In genomic region chr1:21052608-21053007, GRCm38 (mm10) we compare ENCODE assay signal across 9 mouse cellular contexts. TPM values are rescaled to one million over a fixed set of nuclear protein-coding genes. Genes with fewer than 3 reads are reported as not detected.
A peak's percentile ranks its signal among the peaks of the same experiment; 100 is the strongest.
DNase-seq lines count a peak whose midpoint lies in the region; ATAC-seq lines count a peak whose summit lies in the region.
"Had no signal": no experiment of that assay in that cellular context is flagged by ENCODE, and none has a peak within 500 bp of the region (broad histone marks: within the 10 kb centered on the region; RNA-seq: fewer than 3 reads in every experiment).

No protein-coding gene starts in this region.

- H3K4me2 ChIP-seq in heart, embryonic 12.5 days, result peak overlapping the region; percentile 32; the same call in 1 of the 2 replicates
- H3K4me2 ChIP-seq in hindbrain, embryonic 14.5 days (replicated peaks), result no peak overlapping the region
- no peak overlapping the region for H3K4me2 ChIP-seq in neural tube, embryonic 14.5 days (ENCODE audit: low read depth, low read length)
- H3K4me2 ChIP-seq: limb, embryonic 13.5 days had no signal

- no peaks in the 10 kb centered on the region for H3K9me3 ChIP-seq in heart, embryonic 12.5 days (replicated peaks)
- no peaks in the 10 kb centered on the region for H3K9me3 ChIP-seq in hindbrain, embryonic 14.5 days (ENCODE audit: control insufficient read depth, low read length)
- no peaks in the 10 kb centered on the region for H3K9me3 ChIP-seq in neural tube, embryonic 14.5 days (ENCODE audit: control insufficient read depth, low read length)
- H3K9me3 ChIP-seq: limb, embryonic 13.5 days had no signal

- WGBS in heart, embryonic 12.5 days, result 45% methylated on average over 5 of the region's 5 CpGs
- WGBS in hindbrain, embryonic 14.5 days, result 35% methylated on average over 5 of the region's 5 CpGs
- 35% methylated on average over 5 of the region's 5 CpGs for WGBS in neural tube, embryonic 14.5 days

- H3K9ac ChIP-seq in heart, embryonic 12.5 days, result no peak overlapping the region
- H3K9ac ChIP-seq in hindbrain, embryonic 14.5 days, result no peak overlapping the region
- H3K9ac ChIP-seq in neural tube, embryonic 14.5 days (replicated peaks; ENCODE audit: low read depth, low read length), result no peak overlapping the region
- H3K9ac ChIP-seq: limb, embryonic 13.5 days had no signal

- H3K27ac ChIP-seq in heart, embryonic 12.5 days (ENCODE audit: poor library complexity, severe bottlenecking), result no peak overlapping the region; the same call in none of the 2 replicates
- H3K27ac ChIP-seq in hindbrain, embryonic 14.5 days, result no peak overlapping the region
- H3K27ac ChIP-seq in neural tube, embryonic 14.5 days (ENCODE audit: low read depth, low read length), result peak overlapping the region; percentile 22; the same call in 1 of the 2 replicates
- H3K27ac ChIP-seq: limb, embryonic 13.5 days had no signal

- DNase-seq in heart, adult 9 months (ENCODE audit: low spot score in 2 of 2), result no peak
- DNase-seq in right cerebral cortex, postnatal 14 days, result peak; percentile 19
- DNase-seq in right cerebral cortex, adult 2 months (ENCODE audit: low spot score in 2 of 2), result no peak
- no peak for DNase-seq in hindbrain, embryonic 14.5 days (ENCODE audit: low spot score)
- DNase-seq in gastrocnemius, adult 18-20 months (ENCODE audit: low spot score), result no peak
- DNase-seq in cerebellum, postnatal 36 days, result no peak

- H3K4me3 ChIP-seq in heart, embryonic 12.5 days, result no peak overlapping the region
- no peak overlapping the region for H3K4me3 ChIP-seq in hindbrain, embryonic 14.5 days (replicated peaks; ENCODE audit: low read length)
- H3K4me3 ChIP-seq in neural tube, embryonic 14.5 days (ENCODE audit: low read depth, low read length), result no peak overlapping the region
- H3K4me3 ChIP-seq: limb, embryonic 13.5 days had no signal

- H3K36me3 ChIP-seq in heart, embryonic 12.5 days, result no peaks in the 10 kb centered on the region
- H3K36me3 ChIP-seq in hindbrain, embryonic 14.5 days (replicated peaks; ENCODE audit: control insufficient read depth, insufficient read depth), result no peaks in the 10 kb centered on the region
- no peaks in the 10 kb centered on the region for H3K36me3 ChIP-seq in neural tube, embryonic 14.5 days (ENCODE audit: control insufficient read depth, insufficient read depth, low read length)
- H3K36me3 ChIP-seq: limb, embryonic 13.5 days had no signal

- H3K4me1 ChIP-seq in heart, embryonic 12.5 days (replicated peaks), result peaks cover 57% of the 10 kb centered on the region
- peaks cover 13% of the 10 kb centered on the region; the same call in 1 of the 2 replicates for H3K4me1 ChIP-seq in hindbrain, embryonic 14.5 days (replicated peaks; ENCODE audit: control insufficient read depth, insufficient read depth, low read length)
- 0 out of 2 replicates have a peak, but pooled peaks cover 4% of the 10 kb centered on the region for H3K4me1 ChIP-seq in neural tube, embryonic 14.5 days (ENCODE audit: control insufficient read depth, insufficient read depth, low read length)

- no peaks in the 10 kb centered on the region for H3K27me3 ChIP-seq in heart, embryonic 12.5 days (replicated peaks)
- no peaks in the 10 kb centered on the region for H3K27me3 ChIP-seq in hindbrain, embryonic 14.5 days (ENCODE audit: control insufficient read depth, insufficient read depth, low read length)
- no peaks in the 10 kb centered on the region for H3K27me3 ChIP-seq in neural tube, embryonic 14.5 days (ENCODE audit: control insufficient read depth, insufficient read depth, low read length)
- H3K27me3 ChIP-seq: limb, embryonic 13.5 days had no signal

- no peak for ATAC-seq in heart, embryonic 12.5 days (ENCODE audit: insufficient number of reproducible peaks, low FRiP score)
- ATAC-seq in hindbrain, embryonic 14.5 days (ENCODE audit: low FRiP score), result peak; percentile 61; the same call in 1 of the 2 replicates
- ATAC-seq in neural tube, embryonic 14.5 days (ENCODE audit: low read depth), result peak; percentile 54

RNA-seq across cellular contexts. Expression of gene Tram2, which starts 26.4 kb away (rescaled TPM):
- polyA plus RNA-seq in heart, embryonic 12.5 days (2016; fragmentation: Nextera tagmentation; extraction: Ambion mirVana), result 5.5 and 5.8 TPM in 2 replicates
- 2.6 and 2.8 TPM in 2 replicates for polyA plus RNA-seq in hindbrain, embryonic 14.5 days (2014; fragmentation: Nextera tagmentation; extraction: Ambion mirVana)
- 2.0 and 2.6 TPM in 2 replicates for polyA plus RNA-seq in neural tube, embryonic 14.5 days (2014; fragmentation: Nextera tagmentation; extraction: Ambion mirVana)
- 1 to 10 TPM; 2.4 to 2.5 TPM for total RNA-seq in gastrocnemius, adult 18-20 months (2021)
